Mouse (Mus musculus) CD4-positive naive resting alpha-beta T cell, adult 76 days (primary cell): ENCODE data around the gene Polr3a. TPM values are rescaled to one million over a fixed set of nuclear protein-coding genes. Genes with fewer than 3 reads are reported as not detected.

ENCODE experiments used
- total RNA-seq: library from RNA; stranded (reverse); gene quantifications from one replicate; pipeline ENCODE4 v1.2.4, GENCODE M21; 2023

The Polr3a gene
- total RNA-seq: 46.6 TPM

DNA sequence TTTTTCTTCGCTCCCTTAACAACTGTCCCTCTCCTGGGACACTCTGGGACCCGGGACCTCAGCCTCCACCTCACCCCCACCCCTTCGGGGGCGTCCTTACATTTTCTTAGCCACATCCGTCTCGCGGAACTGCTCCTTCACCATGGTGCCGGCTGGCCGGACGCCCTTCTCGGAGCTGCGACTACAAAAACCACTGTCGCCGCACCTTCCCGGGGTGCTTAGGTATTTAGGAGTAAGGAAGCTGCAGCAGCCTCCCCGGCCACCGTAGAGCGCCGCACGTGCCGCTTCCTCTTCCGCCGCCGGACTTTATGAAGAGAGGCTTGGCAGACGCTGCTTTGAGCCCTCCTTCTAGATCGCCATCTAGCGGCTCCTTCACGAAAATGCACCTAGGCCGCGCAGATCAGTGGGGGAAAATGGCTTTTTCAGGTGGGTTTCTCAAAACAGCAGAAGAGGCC lies at the start of gene Polr3a, which contains the start of gene Rps24:
Polr3a (minus strand) TSS at position 286 of the 455 bp plus-strand sequence.
Rps24 (plus strand) TSS at position 353 of the 455 bp plus-strand sequence.

Other genes starting within 250 kb of the Polr3a start
- 1.4 TPM for gene Dlg5, start 241.1 kb downstream of the Polr3a start, total RNA-seq
- not detected for gene E330034G19Rik, start 193.8 kb downstream of the Polr3a start, total RNA-seq
- 5,948 TPM for gene Rps24, start 67 bp upstream of the Polr3a start, total RNA-seq